Mouse (Mus musculus) small intestine, adult 2 months (tissue): ENCODE data around the gene Plekhg3. TPM values are rescaled to one million over a fixed set of nuclear protein-coding genes. Genes with fewer than 3 reads are reported as not detected.

ENCODE experiments used
- H3K27ac ChIP-seq: fragments of 200-500 bp; 2 replicates; pipeline ENCODE4 v1.5.1; 2012; ENCODE audit warnings: low read depth, low read length, control low read depth, inconsistent platforms; ENCODE audit not compliant: insufficient read depth
- H3K27me3 ChIP-seq: fragments of 200-500 bp; 2 replicates; pipeline ENCODE4 v1.6.1; 2012; ENCODE audit warnings: mild to moderate bottlenecking, moderate library complexity, low read length, inconsistent platforms; ENCODE audit not compliant: control insufficient read depth, insufficient read depth
- H3K36me3 ChIP-seq: fragments of 200-500 bp; 2 replicates; pipeline ENCODE4 v1.6.1; 2012; ENCODE audit warnings: mild to moderate bottlenecking, low read length, control low read depth, inconsistent platforms; ENCODE audit not compliant: control insufficient read depth, insufficient read depth
- H3K4me1 ChIP-seq: fragments of 200-500 bp; 2 replicates; pipeline ENCODE4 v1.6.1; 2012; ENCODE audit warnings: low read length, inconsistent platforms, mixed read lengths; ENCODE audit not compliant: control insufficient read depth, insufficient read depth, insufficient read length
- H3K4me3 ChIP-seq: fragments of 200-500 bp; 2 replicates; pipeline ENCODE4 v1.5.1; 2012; ENCODE audit warnings: low read depth, mild to moderate bottlenecking, control low read depth, inconsistent platforms, low read length, moderate library complexity
- CTCF ChIP-seq: fragments of 200-500 bp; IDR thresholded peaks from 2 replicates; pipeline ENCODE4 v1.5.1; 2012; ENCODE audit warnings: low read depth, mild to moderate bottlenecking, control low read depth, inconsistent platforms, low read length, moderate library complexity, mixed read lengths; ENCODE audit not compliant: insufficient replicate concordance, insufficient read length; ENCODE audit errors: extremely low read depth
- POLR2A ChIP-seq: fragments of 200-500 bp; IDR thresholded peaks from 2 replicates; pipeline ENCODE4 v1.6.1; 2012; ENCODE audit warnings: low read depth, mild to moderate bottlenecking, control low read depth, inconsistent platforms, low read length, moderate library complexity
- WGBS: fragments of 180-500 bp; shearing (Covaris S2); methylation state at CpG from one replicate; pipeline ENCODE4 v1.1.7; 2018; 5-methylcytosine and 5-hydroxymethylcytosine counted together
- polyA plus RNA-seq: library from polyadenylated mRNA; depleted of rRNA; stranded (reverse); fragments of >200 nt; gene quantifications from 2 replicates; pipeline ENCODE4 v1.2.3, GENCODE M21; 2012

Gene Plekhg3
- polyA plus RNA-seq, 1 experiment = 16.9 TPM

GRCm38 (mm10) chr12:76493462-76493861 lies 37.2 kb upstream of the Plekhg3 start:
- 17% methylated on average over 5 of the region's 5 CpGs for WGBS
- TF ChIP-seq CTCF = no peak
- TF ChIP-seq POLR2A = no peak
- Histone ChIP-seq H3K27ac (no peak overlapping the region), H3K27me3 (no peaks in the 10 kb centered on the region), H3K4me1 (no peaks in the 10 kb centered on the region), H3K36me3 (no peaks in the 10 kb centered on the region), H3K4me3 (no peak overlapping the region)

DNA sequence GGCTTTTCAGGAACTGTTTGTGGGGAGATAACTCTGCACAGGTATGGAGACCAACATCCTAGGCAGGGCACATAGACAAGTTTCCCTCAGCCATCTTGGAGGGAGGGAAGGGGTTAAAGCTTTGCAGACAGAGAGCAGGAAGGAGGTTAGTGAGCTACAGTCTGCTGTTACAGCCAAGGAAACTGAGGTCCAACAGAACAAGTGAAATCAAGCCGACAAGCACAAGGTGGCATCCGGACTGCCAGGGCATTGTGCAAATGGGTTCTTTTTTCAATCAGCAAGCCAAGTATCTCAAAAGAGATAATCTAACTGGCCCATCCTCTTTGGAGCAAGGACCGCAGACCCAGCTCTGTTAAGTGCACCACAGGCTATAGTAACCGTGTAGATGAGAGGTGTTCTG lies 35.3 kb upstream of the Plekhg3 start:
- H3K4me1 ChIP-seq = no peaks in the 10 kb centered on the region
- WGBS = 76% methylated on average over 4 of the region's 4 CpGs
- TF ChIP-seq CTCF (no peak), POLR2A (no peak)
- no peak overlapping the region for H3K4me3 ChIP-seq
- H3K36me3 ChIP-seq = no peaks in the 10 kb centered on the region
- H3K27ac ChIP-seq = no peak overlapping the region
- no peaks in the 10 kb centered on the region for H3K27me3 ChIP-seq

DNA sequence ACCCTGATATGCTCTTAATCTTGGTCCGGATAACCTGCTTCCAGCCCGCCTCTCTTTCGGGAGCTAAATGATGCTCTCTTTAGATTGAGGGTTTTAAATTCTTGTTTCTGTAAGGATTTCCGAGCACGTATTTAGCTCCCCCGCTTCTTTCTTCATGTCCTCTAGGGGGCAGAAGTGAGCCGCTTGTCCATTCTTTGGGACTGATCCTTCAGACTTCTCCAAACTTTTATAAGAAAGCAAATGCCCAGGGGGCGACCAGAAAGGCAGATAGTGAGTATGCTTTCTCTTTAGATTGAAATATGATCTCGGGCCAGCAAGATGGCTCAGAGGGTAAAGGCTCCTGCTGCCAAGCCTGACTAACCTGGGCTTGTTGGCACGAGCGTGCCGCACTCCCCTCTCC lies 34.4 kb upstream of the Plekhg3 start:
- TF ChIP-seq POLR2A = no peak
- TF ChIP-seq CTCF = peak; percentile 25; the same call in 1 of the 2 replicates
- Histone ChIP-seq H3K36me3 (no peaks in the 10 kb centered on the region), H3K4me3 (no peak overlapping the region), H3K4me1 (no peaks in the 10 kb centered on the region), H3K27ac (no peak overlapping the region), H3K27me3 (no peaks in the 10 kb centered on the region)
- 27% methylated on average over 12 of the region's 12 CpGs for WGBS

DNA sequence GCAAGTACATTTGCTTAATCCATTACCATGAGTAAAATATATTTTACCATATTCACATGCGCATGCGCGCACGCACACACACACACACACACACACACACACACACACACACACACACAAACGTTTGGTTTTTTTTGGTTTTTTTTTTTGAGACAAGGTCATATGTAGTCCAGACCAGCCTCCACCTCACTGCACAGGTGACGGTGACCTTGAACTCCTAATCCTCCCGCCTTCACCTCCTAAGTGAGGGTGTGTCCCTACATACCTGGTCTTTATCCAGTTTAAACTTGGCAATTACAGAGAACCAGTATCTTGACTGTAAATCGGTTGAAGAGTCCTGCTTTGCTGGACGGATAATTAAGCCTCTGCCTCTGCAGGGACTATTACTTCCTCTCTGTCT lies 31.4 kb upstream of the Plekhg3 start:
- no peaks in the 10 kb centered on the region for H3K27me3 ChIP-seq
- H3K4me3 ChIP-seq = no peak overlapping the region
- H3K4me1 ChIP-seq = 0 out of 2 replicates have a peak, but pooled peaks cover 2% of the 10 kb centered on the region
- WGBS = 65% methylated on average over 9 of the region's 9 CpGs
- no peak overlapping the region for H3K27ac ChIP-seq
- no peaks in the 10 kb centered on the region for H3K36me3 ChIP-seq
- TF ChIP-seq CTCF (no peak), POLR2A (no peak)

DNA sequence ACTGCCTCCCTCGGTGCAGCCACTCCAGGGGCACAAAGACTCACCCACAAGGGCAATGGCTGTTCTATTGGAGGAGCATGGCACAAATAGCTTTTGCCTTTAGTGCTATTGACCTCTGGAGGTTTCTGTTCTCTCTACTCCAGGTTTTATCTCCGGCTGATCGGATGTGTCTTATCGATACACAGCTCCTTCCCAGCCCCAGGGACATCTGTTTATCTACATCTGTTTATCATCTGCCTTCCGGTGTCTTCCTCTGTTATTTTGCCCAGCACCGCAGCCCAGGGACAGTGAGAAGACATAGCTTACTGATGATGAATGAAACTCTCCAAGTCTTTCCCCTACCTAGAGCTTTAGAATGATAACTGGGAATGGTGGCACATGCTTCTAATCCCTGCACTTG lies 30.6 kb upstream of the Plekhg3 start:
- H3K4me1 ChIP-seq = 0 out of 2 replicates have a peak, but pooled peaks cover 2% of the 10 kb centered on the region
- no peak overlapping the region for H3K4me3 ChIP-seq
- no peaks in the 10 kb centered on the region for H3K36me3 ChIP-seq
- TF ChIP-seq POLR2A = no peak
- TF ChIP-seq CTCF = no peak
- no peaks in the 10 kb centered on the region for H3K27me3 ChIP-seq
- H3K27ac ChIP-seq = no peak overlapping the region
- WGBS = 87% methylated on average over 6 of the region's 6 CpGs

GRCm38 (mm10) chr12:76500896-76501295 lies 29.8 kb upstream of the Plekhg3 start:
- Histone ChIP-seq H3K4me1 (0 out of 2 replicates have a peak, but pooled peaks cover 2% of the 10 kb centered on the region), H3K27ac (no peak overlapping the region), H3K36me3 (no peaks in the 10 kb centered on the region), H3K27me3 (no peaks in the 10 kb centered on the region), H3K4me3 (no peak overlapping the region)
- 35% methylated on average over 3 of the region's 3 CpGs for WGBS
- TF ChIP-seq CTCF = no peak
- TF ChIP-seq POLR2A = no peak

DNA sequence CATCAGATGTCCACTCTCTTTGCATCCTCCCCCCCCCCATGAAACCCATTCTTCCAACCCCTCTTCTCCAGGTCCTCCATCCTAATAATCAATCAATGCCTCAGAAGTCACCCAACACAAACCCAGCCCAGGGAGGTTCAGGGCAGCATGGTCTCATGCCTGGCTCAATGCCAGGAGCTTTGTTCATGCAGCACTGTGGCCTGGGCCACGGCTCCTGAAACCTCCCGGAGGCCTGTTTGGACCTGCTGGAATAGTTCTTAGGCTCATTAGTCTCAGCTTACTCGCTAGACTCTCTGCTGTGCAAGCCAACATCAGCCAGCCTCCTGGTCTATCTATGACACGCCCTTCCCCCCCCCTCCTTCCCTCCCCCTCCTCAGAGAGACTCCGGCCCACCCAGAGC lies 27.7 kb upstream of the Plekhg3 start:
- 84% methylated on average over 5 of the region's 5 CpGs for WGBS
- H3K36me3 ChIP-seq = no peaks in the 10 kb centered on the region
- no peak overlapping the region for H3K27ac ChIP-seq
- no peaks in the 10 kb centered on the region for H3K27me3 ChIP-seq
- H3K4me3 ChIP-seq = no peak overlapping the region
- 0 out of 2 replicates have a peak, but pooled peaks cover 2% of the 10 kb centered on the region for H3K4me1 ChIP-seq
- TF ChIP-seq CTCF (no peak), POLR2A (no peak)
